Comparison of ENCODE assay signal across 8 mouse cellular contexts in the genomic region with DNA sequence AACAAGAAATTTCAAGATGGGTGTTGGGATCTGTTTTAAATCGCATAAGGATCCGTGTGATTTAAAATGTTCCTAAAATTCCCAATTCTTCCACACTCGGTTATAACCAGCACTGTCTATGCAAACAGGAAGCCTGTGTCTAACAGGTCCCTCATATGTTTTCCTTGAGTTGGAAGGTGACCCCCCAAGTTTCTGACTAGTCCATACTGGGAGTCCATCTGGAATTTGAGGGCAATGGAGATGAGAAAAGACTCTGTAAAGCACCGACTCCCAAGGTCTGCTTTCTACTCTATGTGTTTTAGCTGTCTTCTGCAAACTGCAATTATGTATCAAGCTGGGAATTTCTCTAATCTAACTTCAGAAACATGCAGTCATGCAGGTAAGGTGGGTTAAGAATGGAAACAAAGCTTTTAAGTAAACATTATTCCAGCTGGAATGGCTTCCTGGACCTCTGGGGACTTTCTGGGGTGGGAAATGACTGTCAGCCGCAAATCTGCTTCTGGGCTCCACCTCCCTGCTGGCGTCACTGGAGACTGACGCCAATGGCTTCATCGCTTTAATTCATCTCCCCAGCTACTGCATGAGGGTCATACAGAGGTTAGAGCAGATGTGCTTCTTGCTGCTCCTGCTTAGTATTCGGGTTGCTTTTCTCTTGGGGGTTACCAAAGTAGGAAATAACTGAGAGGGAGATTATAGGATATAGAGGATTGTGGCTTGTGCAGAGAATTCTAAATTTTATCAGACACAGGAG. TPM values are rescaled to one million over a fixed set of nuclear protein-coding genes. Genes with fewer than 3 reads are reported as not detected.
DNase-seq lines count a peak whose midpoint lies in the region; ATAC-seq lines count a peak whose summit lies in the region.

No protein-coding gene starts in this region.

- no peak overlapping the region for H3K27ac ChIP-seq in kidney, embryonic 15.5 days
- peak overlapping the region; percentile 58; the same call in 1 of the 2 replicates for H3K27ac ChIP-seq in intestine, embryonic 14.5 days (ENCODE audit: low read depth)
- no peak overlapping the region; the same call in 1 of the 2 replicates for H3K27ac ChIP-seq in neural tube, embryonic 12.5 days

- no peak overlapping the region for H3K4me2 ChIP-seq in kidney, embryonic 15.5 days
- H3K4me2 ChIP-seq in intestine, embryonic 14.5 days (ENCODE audit: low read length), result peak overlapping the region; percentile 24; the same call in 1 of the 2 replicates
- H3K4me2 ChIP-seq in neural tube, embryonic 12.5 days (replicated peaks), result 0 out of 2 replicates have a peak overlapping the region, but pooled peaks have one; percentile 1

- H3K9me3 ChIP-seq in kidney, embryonic 15.5 days (replicated peaks), result no peaks in the 10 kb centered on the region
- no peaks in the 10 kb centered on the region for H3K9me3 ChIP-seq in intestine, embryonic 14.5 days (ENCODE audit: control insufficient read depth, low read length)
- no peaks in the 10 kb centered on the region for H3K9me3 ChIP-seq in neural tube, embryonic 12.5 days

- no peaks in the 10 kb centered on the region for H3K36me3 ChIP-seq in kidney, embryonic 15.5 days
- H3K36me3 ChIP-seq in intestine, embryonic 14.5 days (ENCODE audit: control insufficient read depth, insufficient read depth, low read length), result no peaks in the 10 kb centered on the region
- H3K36me3 ChIP-seq in neural tube, embryonic 12.5 days, result no peaks in the 10 kb centered on the region

- peaks cover 14% of the 10 kb centered on the region for H3K4me1 ChIP-seq in kidney, embryonic 15.5 days
- H3K4me1 ChIP-seq in intestine, embryonic 14.5 days (replicated peaks; ENCODE audit: control insufficient read depth, insufficient read depth, low read length), result peaks cover 10% of the 10 kb centered on the region
- H3K4me1 ChIP-seq in neural tube, embryonic 12.5 days, result peaks cover 15% of the 10 kb centered on the region

- H3K27me3 ChIP-seq in kidney, embryonic 15.5 days, result no peaks in the 10 kb centered on the region
- no peaks in the 10 kb centered on the region for H3K27me3 ChIP-seq in intestine, embryonic 14.5 days (replicated peaks; ENCODE audit: control insufficient read depth, insufficient read depth, low read length)
- no peaks in the 10 kb centered on the region for H3K27me3 ChIP-seq in neural tube, embryonic 12.5 days (replicated peaks)

- no peak for DNase-seq in kidney, adult 11 months
- DNase-seq in gastrocnemius, postnatal 36 days, result peak; percentile 31 to 33
- DNase-seq in intestine, embryonic 14.5 days (ENCODE audit: low spot score), result peak; percentile 76
- no peak for DNase-seq in left cerebral cortex, postnatal 4 days
- DNase-seq in left cerebral cortex, adult 8-10 months (ENCODE audit: low spot score in 2 of 2), result no peak

- ATAC-seq in kidney, embryonic 15.5 days (replicated peaks; ENCODE audit: low FRiP score), result peak; percentile 70
- ATAC-seq in intestine, embryonic 14.5 days (replicated peaks; ENCODE audit: low FRiP score, low TSS enrichment, low read depth), result peak; percentile 79
- peak; percentile 88; the same call in 1 of the 2 replicates for ATAC-seq in neural tube, embryonic 12.5 days (ENCODE audit: low FRiP score, low read depth)
- no peak for ATAC-seq in erythroblast, adult 5-6 weeks (replicated peaks; ENCODE audit: low FRiP score, poor library complexity, severe bottlenecking)

- WGBS in kidney, embryonic 15.5 days, result 28% methylated on average over 9 of the region's 9 CpGs
- 25% methylated on average over 9 of the region's 9 CpGs for WGBS in intestine, embryonic 14.5 days
- 37% methylated on average over 9 of the region's 9 CpGs for WGBS in neural tube, embryonic 12.5 days

- H3K4me3 ChIP-seq in kidney, embryonic 15.5 days (replicated peaks), result no peak overlapping the region
- H3K4me3 ChIP-seq in intestine, embryonic 14.5 days (ENCODE audit: low read depth, low read length), result no peak overlapping the region
- no peak overlapping the region for H3K4me3 ChIP-seq in neural tube, embryonic 12.5 days

- intact Hi-C loops in gastrocnemius, postnatal 36 days (cut with DNase I), result no loop called here
- intact Hi-C loops in left cerebral cortex, postnatal 4 days (cut with DNase I), result no loop called here

- H3K9ac ChIP-seq in kidney, embryonic 15.5 days, result no peak overlapping the region
- no peak overlapping the region for H3K9ac ChIP-seq in intestine, embryonic 14.5 days (ENCODE audit: low read length)
- H3K9ac ChIP-seq in neural tube, embryonic 12.5 days, result no peak overlapping the region

RNA-seq across cellular contexts. Expression of gene Fam163a, which starts 25.7 kb away (rescaled TPM):
- polyA plus RNA-seq in kidney, embryonic 15.5 days (2015; fragmentation: Nextera tagmentation; extraction: Ambion mirVana), result 0.91 and 1.5 TPM in 2 replicates
- total RNA-seq in gastrocnemius, postnatal 36 days (2021), result not detected
- 7.8 and 9.8 TPM in 2 replicates for polyA plus RNA-seq in intestine, embryonic 14.5 days (2014; fragmentation: Nextera tagmentation; extraction: Ambion mirVana)
- 6.6 and 7.6 TPM in 2 replicates for polyA plus RNA-seq in neural tube, embryonic 12.5 days (2016; fragmentation: Nextera tagmentation; extraction: Ambion mirVana)
- total RNA-seq in left cerebral cortex, postnatal 4 days (2021), result 1 to 10 TPM; 4.6 to 6.1 TPM
- total RNA-seq in erythroblast, adult 5-6 weeks (2015; ENCODE audit: low replicate concordance), result not detected in 2 replicates
- not detected in 2 replicates for total RNA-seq in erythroblast, adult 5-6 weeks (2017; ENCODE audit: low replicate concordance)
- total RNA-seq in left cerebral cortex, adult 8-10 months (2022), result 1 to 10 TPM; 6.9 to 8.0 (median 7.4) TPM

Comparison
In these comparisons a context has a peak if more than half of its experiments do, and no peak if none do; other contexts are left out.
1. DNase-seq: peak in gastrocnemius, postnatal 36 days (2 of 2) and intestine, embryonic 14.5 days (single experiment); none in kidney, adult 11 months (single experiment), left cerebral cortex, postnatal 4 days (single experiment) and left cerebral cortex, adult 8-10 months (0 of 2).
2. RNA of gene Fam163a, which starts 25.7 kb away (total RNA-seq): 6.9 to 8.0 TPM in left cerebral cortex, adult 8-10 months and 4.6 to 6.1 TPM in left cerebral cortex, postnatal 4 days; not detected in gastrocnemius, postnatal 36 days and not detected in erythroblast, adult 5-6 weeks; every median in the first group is over 4 times any median in the second.